Mouse (Mus musculus) midbrain, postnatal 0 days (tissue): ENCODE data around the gene Drg1. TPM values are rescaled to one million over a fixed set of nuclear protein-coding genes. Genes with fewer than 3 reads are reported as not detected.

ENCODE experiments used
- ATAC-seq: fragments of 200-750 bp; cut with Nextera tagmentation; 2 replicates; pipeline ENCODE4 v1.8.0; 2017; ENCODE audit warnings: moderate number of reproducible peaks, mild to moderate bottlenecking, moderate TSS enrichment, moderate library complexity; ENCODE audit not compliant: low FRiP score
- DNase-seq: peaks from one replicate; pipeline ENCODE4 v3.0.0-alpha.2; 2015; ENCODE audit warnings: low spot score
- H3K27ac ChIP-seq: fragments of 300-500 bp; sonication (generic); 2 replicates; pipeline ENCODE4 v1.5.1; 2014; ENCODE audit warnings: low read depth, mild to moderate bottlenecking, low read length, mixed read lengths
- H3K27me3 ChIP-seq: fragments of 300-500 bp; sonication (generic); 2 replicates; pipeline ENCODE4 v1.6.1; 2014; ENCODE audit warnings: low read length, control low read depth, mixed read lengths; ENCODE audit not compliant: insufficient read depth
- H3K36me3 ChIP-seq: fragments of 300-500 bp; sonication (generic); 2 replicates; pipeline ENCODE4 v1.6.1; 2014; ENCODE audit warnings: low read length, control low read depth, mixed read lengths; ENCODE audit not compliant: insufficient read depth
- H3K4me1 ChIP-seq: fragments of 300-500 bp; sonication (generic); 2 replicates; pipeline ENCODE4 v1.6.1; 2014; ENCODE audit warnings: mild to moderate bottlenecking, control low read depth, antibody characterized with exemption, low read length, mixed read lengths; ENCODE audit not compliant: insufficient read depth
- H3K4me2 ChIP-seq: fragments of 300-500 bp; sonication (generic); 2 replicates; pipeline ENCODE4 v1.6.1; 2014; ENCODE audit warnings: low read depth, mild to moderate bottlenecking, low read length, mixed read lengths; ENCODE audit not compliant: poor library complexity, severe bottlenecking
- H3K4me3 ChIP-seq: fragments of 300-500 bp; sonication (generic); 2 replicates; pipeline ENCODE4 v1.5.1; 2014; ENCODE audit warnings: low read depth, mild to moderate bottlenecking, low read length, moderate library complexity
- H3K9ac ChIP-seq: fragments of 300-500 bp; sonication (generic); replicated peaks from 2 replicates; pipeline ENCODE4 v1.6.1; 2014; ENCODE audit warnings: mild to moderate bottlenecking, low read length, moderate library complexity, mixed read lengths; ENCODE audit not compliant: poor library complexity, severe bottlenecking
- H3K9me3 ChIP-seq: fragments of 300-500 bp; sonication (generic); 2 replicates; pipeline ENCODE4 v1.6.1; 2016; ENCODE audit warnings: low read length, control low read depth
- CTCF ChIP-seq: IDR thresholded peaks from 2 replicates; pipeline ENCODE4 v1.5.1; 2016; ENCODE audit warnings: antibody characterized with exemption, mild to moderate bottlenecking
- WGBS: fragments of 180-500 bp; shearing (Covaris S2); extraction: QIAGEN DNeasy Blood & Tissue Kit; methylation state at CpG from one replicate; pipeline ENCODE4 v1.1.7; 2014; 5-methylcytosine and 5-hydroxymethylcytosine counted together
- polyA plus RNA-seq: library from polyadenylated mRNA; unstranded; fragments of >200 nt; fragmentation: Nextera tagmentation; extraction: Ambion mirVana; gene quantifications from 2 replicates; pipeline ENCODE4 v1.2.1, GENCODE M21; 2015
- total RNA-seq: library from RNA; depleted of rRNA; stranded (reverse); fragments of >200 nt; gene quantifications from 2 replicates; pipeline ENCODE4 v1.2.3, GENCODE M21; 2014

Drg1 gene
- total and polyA plus RNA-seq, 2 experiments from 2014 or later, result 80.6 to 183 TPM

- no peak for TF ChIP-seq CTCF
- no peak for ATAC-seq
- no peak overlapping the region for H3K4me3 ChIP-seq
- no peak overlapping the region for H3K4me2 ChIP-seq
- H3K9ac ChIP-seq, result no peak overlapping the region
- no peak for DNase-seq
- H3K36me3 ChIP-seq, result peaks cover 52% of the 10 kb centered on the region
- H3K27ac ChIP-seq, result no peak overlapping the region
- H3K4me1 ChIP-seq, result no peaks in the 10 kb centered on the region
- H3K9me3 ChIP-seq, result no peaks in the 10 kb centered on the region
- WGBS, result 96% methylated on average over 4 of the region's 4 CpGs
- H3K27me3 ChIP-seq, result no peaks in the 10 kb centered on the region
These were observed 43.7 kb upstream of the Drg1 start for GRCm38 (mm10) chr11:3309884-3310283.

GRCm38 (mm10) chr11:3307875-3308274 lies 41.7 kb upstream of the Drg1 start:
- no peak overlapping the region for H3K27ac ChIP-seq
- H3K4me1 ChIP-seq, result no peaks in the 10 kb centered on the region
- no peak overlapping the region for H3K4me2 ChIP-seq
- ATAC-seq (no peak), DNase-seq (no peak)
- no peaks in the 10 kb centered on the region for H3K27me3 ChIP-seq
- peaks cover 62% of the 10 kb centered on the region for H3K36me3 ChIP-seq
- no peak for TF ChIP-seq CTCF
- no peaks in the 10 kb centered on the region for H3K9me3 ChIP-seq
- no peak overlapping the region for H3K9ac ChIP-seq
- 93% methylated on average over 3 of the region's 3 CpGs for WGBS
- no peak overlapping the region for H3K4me3 ChIP-seq

DNA sequence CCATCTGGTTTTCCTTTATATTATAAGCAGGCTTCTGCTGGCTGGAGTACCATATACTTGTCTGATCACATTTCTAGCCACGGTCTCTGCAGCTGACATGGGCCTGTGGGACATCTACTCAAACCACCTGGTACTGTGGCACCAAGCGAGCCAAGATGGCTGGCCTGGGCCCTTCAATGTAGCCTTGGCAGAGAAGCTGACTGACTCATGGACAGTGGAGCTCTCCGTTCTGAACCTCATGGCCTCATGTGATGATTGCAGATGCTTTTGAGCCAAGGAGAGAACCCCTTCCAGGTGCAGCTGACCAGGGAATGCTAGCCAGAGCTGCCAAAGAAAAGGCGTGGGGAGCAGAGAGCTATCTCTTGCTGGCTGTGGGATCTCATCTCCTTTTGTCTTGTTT lies 39.6 kb upstream of the Drg1 start:
- DNase-seq (no peak), ATAC-seq (no peak)
- no peak for TF ChIP-seq CTCF
- 97% methylated on average over 4 of the region's 4 CpGs for WGBS
- no peaks in the 10 kb centered on the region for H3K27me3 ChIP-seq
- H3K27ac ChIP-seq, result no peak overlapping the region
- H3K9ac ChIP-seq, result no peak overlapping the region
- no peak overlapping the region for H3K4me3 ChIP-seq
- H3K4me2 ChIP-seq, result no peak overlapping the region
- no peaks in the 10 kb centered on the region for H3K9me3 ChIP-seq
- H3K4me1 ChIP-seq, result no peaks in the 10 kb centered on the region
- H3K36me3 ChIP-seq, result peaks cover 72% of the 10 kb centered on the region

DNA sequence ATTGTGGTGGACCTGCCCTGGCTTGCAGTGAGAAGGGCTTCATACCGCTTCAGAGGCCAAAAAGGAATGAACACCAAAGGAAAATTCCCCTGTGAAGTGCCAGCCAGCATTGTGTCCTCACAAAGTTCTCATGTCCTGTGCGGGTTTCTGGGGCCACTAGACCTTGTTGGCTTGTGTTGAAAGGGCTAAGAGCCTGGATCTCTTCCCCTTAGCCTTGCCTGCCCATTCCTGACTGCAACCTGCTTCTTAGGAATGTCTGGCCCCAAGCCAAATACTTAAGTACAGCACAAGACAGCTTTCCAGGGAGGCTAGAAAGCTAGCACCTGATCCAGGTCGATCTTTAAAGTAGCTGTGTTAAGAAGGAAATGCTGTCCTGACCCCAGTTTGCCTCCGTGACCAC lies 36.6 kb upstream of the Drg1 start:
- no peak for TF ChIP-seq CTCF
- H3K36me3 ChIP-seq, result peaks cover 71% of the 10 kb centered on the region
- WGBS, result 82% methylated on average over 4 of the region's 4 CpGs
- H3K9me3 ChIP-seq, result no peaks in the 10 kb centered on the region
- ATAC-seq (no peak), DNase-seq (no peak)
- H3K4me2 ChIP-seq, result no peak overlapping the region
- H3K27ac ChIP-seq, result no peak overlapping the region
- no peak overlapping the region for H3K9ac ChIP-seq
- no peaks in the 10 kb centered on the region for H3K4me1 ChIP-seq
- no peaks in the 10 kb centered on the region for H3K27me3 ChIP-seq
- H3K4me3 ChIP-seq, result no peak overlapping the region

DNA sequence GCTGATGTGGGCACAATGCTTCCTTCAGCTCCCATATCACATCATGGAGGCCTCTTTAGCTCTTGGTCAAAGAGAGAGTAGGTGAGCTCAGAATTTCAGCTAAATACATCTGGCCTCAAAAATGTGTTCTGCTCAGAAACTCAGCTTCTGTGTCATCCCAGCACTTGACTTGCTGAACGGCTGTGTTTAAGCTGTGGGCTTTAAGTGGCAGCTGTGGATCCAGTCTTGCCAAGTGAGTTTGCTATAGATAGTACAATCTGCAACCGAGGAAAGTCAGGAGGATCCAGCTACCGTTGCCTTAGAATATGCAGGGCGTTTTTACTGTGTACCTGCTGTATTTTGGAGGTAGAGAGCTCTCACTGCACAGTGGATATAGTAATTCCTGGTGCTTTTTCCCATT lies 36.2 kb upstream of the Drg1 start:
- Histone ChIP-seq H3K27ac (no peak overlapping the region), H3K9ac (no peak overlapping the region), H3K9me3 (no peaks in the 10 kb centered on the region), H3K36me3 (peaks cover 71% of the 10 kb centered on the region), H3K4me3 (no peak overlapping the region), H3K4me1 (no peaks in the 10 kb centered on the region), H3K27me3 (no peaks in the 10 kb centered on the region), H3K4me2 (no peak overlapping the region)
- 92% methylated on average over 4 of the region's 4 CpGs for WGBS
- DNase-seq (no peak), ATAC-seq (no peak)
- TF ChIP-seq CTCF, result no peak

GRCm38 (mm10) chr11:3301075-3301474 lies 34.9 kb upstream of the Drg1 start:
- no peak overlapping the region for H3K9ac ChIP-seq
- ATAC-seq, result no peak
- H3K4me1 ChIP-seq, result no peaks in the 10 kb centered on the region
- no peaks in the 10 kb centered on the region for H3K9me3 ChIP-seq
- H3K36me3 ChIP-seq, result peaks cover 71% of the 10 kb centered on the region
- TF ChIP-seq CTCF, result no peak
- WGBS, result 93% methylated on average over 5 of the region's 5 CpGs
- no peak for DNase-seq
- H3K4me2 ChIP-seq, result no peak overlapping the region
- H3K4me3 ChIP-seq, result no peak overlapping the region
- no peaks in the 10 kb centered on the region for H3K27me3 ChIP-seq
- H3K27ac ChIP-seq, result no peak overlapping the region
